Mouse (Mus musculus): ENCODE results near the gene Serpina12.

- peak; percentile 53 for TF ChIP-seq CTCF (IDR thresholded peaks at IDR 0.05; ENCODE audit: low read depth, low read length)
- TF ChIP-seq TAL1 (conservative IDR thresholded peaks at IDR 0.05; ENCODE audit: low read depth, low read length) = no peak
- TF ChIP-seq GATA1 (IDR thresholded peaks at IDR 0.05; ENCODE audit: borderline replicate concordance, low read length) = no peak
- no peak for TF ChIP-seq POLR2AphosphoS5 (IDR thresholded peaks at IDR 0.05; ENCODE audit: insufficient replicate concordance, low read depth, low read length)
- TF ChIP-seq GATA2 (IDR thresholded peaks at IDR 0.05; ENCODE audit: borderline replicate concordance, low read depth, low read length) = no peak
Observed at GRCm38 (mm10) chr12:103995292-103996072, 48.8 kb downstream of the Serpina12 start.

All from G1E (cell line).